Mouse (Mus musculus): ENCODE data around the gene BC052040. TPM values are rescaled to one million over a fixed set of nuclear protein-coding genes. Genes with fewer than 3 reads are reported as not detected.

BC052040 gene
- polyA plus RNA-seq, 1 experiment: 4.5 TPM

DNA sequence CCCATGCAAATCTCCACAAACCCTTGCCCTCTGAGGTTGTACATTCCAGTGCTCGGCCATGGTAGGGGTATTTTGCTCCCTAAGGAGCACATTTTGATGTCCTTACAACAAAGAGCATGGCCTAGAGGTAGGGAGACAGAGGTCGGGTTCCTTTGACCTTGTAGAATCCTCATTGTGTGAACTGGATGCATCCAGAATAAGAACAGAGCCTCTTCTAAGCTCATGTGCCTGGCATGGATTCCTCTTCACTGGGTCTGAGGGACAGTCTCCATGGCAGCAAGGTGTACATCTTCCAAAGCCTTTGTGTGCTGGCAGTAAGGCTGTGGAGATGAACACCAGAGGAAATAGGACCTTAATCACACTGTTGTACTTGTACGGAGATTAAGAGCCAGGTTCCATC is 112.3 kb downstream of the BC052040 start:
- Histone ChIP-seq H3K36me3 (ENCODE audit: control insufficient read depth, insufficient read depth) (no peaks in the 10 kb centered on the region), H3K4me3 (ENCODE audit: insufficient read depth, poor library complexity, severe bottlenecking) (no peak overlapping the region), H3K79me3 (ENCODE audit: low read depth) (no peaks in the 10 kb centered on the region), H3K79me2 (ENCODE audit: control insufficient read depth, insufficient read depth) (no peaks in the 10 kb centered on the region), H3ac (ENCODE audit: control insufficient read depth, insufficient read length, low read depth) (no peak overlapping the region), H3K27me3 (ENCODE audit: control insufficient read depth, insufficient read depth, insufficient read length) (no peaks in the 10 kb centered on the region)
- TF ChIP-seq CEBPB (IDR thresholded peaks at IDR 0.05; ENCODE audit: low read depth) (no peak), MYOD1 (IDR thresholded peaks at IDR 0.05; ENCODE audit: control insufficient read depth, insufficient read length, low read depth) (no peak), MAX (IDR thresholded peaks at IDR 0.05) (no peak), USF1 (IDR thresholded peaks at IDR 0.05; ENCODE audit: low read depth) (no peak), MYOG (IDR thresholded peaks at IDR 0.05; ENCODE audit: control insufficient read depth, extremely low read depth, insufficient read length) (no peak), FOSL1 (IDR thresholded peaks at IDR 0.05; ENCODE audit: insufficient read depth, low read length, poor library complexity, severe bottlenecking) (no peak), CTCF (IDR thresholded peaks at IDR 0.05; ENCODE audit: control insufficient read depth, insufficient read depth, insufficient read length) (no peak)

DNA sequence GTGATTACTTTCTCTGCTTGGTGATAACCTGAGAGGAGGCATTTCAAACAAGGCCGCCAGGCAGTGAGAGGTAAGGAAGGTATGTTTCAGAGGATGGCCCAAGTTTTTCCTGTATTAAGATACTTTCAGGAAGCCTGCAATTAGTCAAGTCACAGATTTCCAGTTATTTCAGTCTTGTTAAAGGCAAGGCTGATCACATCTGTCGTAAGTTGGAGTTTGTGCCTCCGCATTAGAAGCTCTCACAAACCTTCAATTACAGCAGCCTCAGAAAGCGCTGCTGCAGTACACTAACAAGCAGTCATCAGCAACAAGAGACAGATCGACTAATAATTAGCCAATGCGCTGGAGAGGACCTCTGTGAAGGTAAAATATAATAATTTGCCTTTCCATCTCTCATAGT is 112.9 kb downstream of the BC052040 start:
- Histone ChIP-seq H3K79me3 (ENCODE audit: low read depth) (no peaks in the 10 kb centered on the region), H3ac (ENCODE audit: control insufficient read depth, insufficient read length, low read depth) (no peak overlapping the region), H3K79me2 (ENCODE audit: control insufficient read depth, insufficient read depth) (no peaks in the 10 kb centered on the region), H3K36me3 (ENCODE audit: control insufficient read depth, insufficient read depth) (no peaks in the 10 kb centered on the region), H3K27me3 (ENCODE audit: control insufficient read depth, insufficient read depth, insufficient read length) (no peaks in the 10 kb centered on the region), H3K4me3 (ENCODE audit: insufficient read depth, poor library complexity, severe bottlenecking) (no peak overlapping the region)
- TF ChIP-seq MAX (IDR thresholded peaks at IDR 0.05) (no peak), FOSL1 (IDR thresholded peaks at IDR 0.05; ENCODE audit: insufficient read depth, low read length, poor library complexity, severe bottlenecking) (no peak), MYOD1 (IDR thresholded peaks at IDR 0.05; ENCODE audit: control insufficient read depth, insufficient read length, low read depth) (no peak), USF1 (IDR thresholded peaks at IDR 0.05; ENCODE audit: low read depth) (no peak), CEBPB (IDR thresholded peaks at IDR 0.05; ENCODE audit: low read depth) (no peak), MYOG (IDR thresholded peaks at IDR 0.05; ENCODE audit: control insufficient read depth, extremely low read depth, insufficient read length) (no peak)

DNA sequence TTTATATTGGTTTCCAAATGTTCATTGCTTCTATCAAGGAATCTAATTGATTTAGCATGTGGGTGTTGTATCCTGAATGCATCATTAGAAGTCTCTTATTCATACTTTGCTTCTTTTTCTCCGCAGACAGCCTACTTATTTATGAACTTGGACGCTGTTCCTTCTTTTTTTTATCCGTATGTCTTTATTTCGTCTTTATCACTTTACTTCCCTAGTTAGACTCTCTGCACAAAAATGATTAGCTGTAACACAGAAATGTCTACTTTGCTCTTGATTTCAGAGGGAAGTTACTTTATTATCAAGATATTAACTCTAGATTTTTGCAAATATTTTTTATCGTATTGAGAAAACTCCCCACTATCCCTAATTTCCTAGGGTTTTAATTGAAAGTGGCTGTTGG is 117.5 kb downstream of the BC052040 start:
- TF ChIP-seq USF1 (IDR thresholded peaks at IDR 0.05; ENCODE audit: low read depth): no peak
- no peak for TF ChIP-seq MYOG (IDR thresholded peaks at IDR 0.05; ENCODE audit: control insufficient read depth, extremely low read depth, insufficient read length)
- TF ChIP-seq CTCF (IDR thresholded peaks at IDR 0.05; ENCODE audit: control insufficient read depth, insufficient read depth, insufficient read length): no peak
- TF ChIP-seq MYOD1 (IDR thresholded peaks at IDR 0.05; ENCODE audit: control insufficient read depth, insufficient read length, low read depth): no peak
- TF ChIP-seq CEBPB (IDR thresholded peaks at IDR 0.05; ENCODE audit: low read depth): no peak
- TF ChIP-seq MAX (IDR thresholded peaks at IDR 0.05): no peak
- TF ChIP-seq FOSL1 (IDR thresholded peaks at IDR 0.05; ENCODE audit: insufficient read depth, low read length, poor library complexity, severe bottlenecking): no peak

DNA sequence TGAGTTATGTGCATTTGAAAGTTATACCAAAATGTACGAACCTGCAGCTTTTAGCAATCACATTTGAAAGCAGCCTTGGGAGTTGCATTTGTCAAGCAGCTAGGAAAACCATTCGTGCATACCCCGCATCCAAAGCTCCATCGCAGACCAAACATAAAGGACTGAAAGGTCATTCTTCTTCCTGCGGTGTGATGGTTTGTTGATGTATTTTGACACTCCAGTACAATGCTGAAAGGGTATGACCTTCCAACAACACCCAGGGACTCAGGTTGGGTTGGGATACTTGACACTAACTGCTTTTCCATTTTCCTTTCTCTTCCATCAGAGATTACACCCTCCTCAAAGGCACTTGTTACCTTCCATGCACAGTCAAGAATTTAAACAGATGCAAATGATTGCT is 121.1 kb downstream of the BC052040 start:
- H3K27me3 ChIP-seq (ENCODE audit: control insufficient read depth, insufficient read depth, insufficient read length): no peaks in the 10 kb centered on the region
- peaks cover 4% of the 10 kb centered on the region for H3K36me3 ChIP-seq (ENCODE audit: control insufficient read depth, insufficient read depth)
- no peaks in the 10 kb centered on the region for H3K79me3 ChIP-seq (ENCODE audit: low read depth)
- H3K4me3 ChIP-seq (ENCODE audit: insufficient read depth, poor library complexity, severe bottlenecking): no peak overlapping the region
- TF ChIP-seq MYOD1 (IDR thresholded peaks at IDR 0.05; ENCODE audit: control insufficient read depth, insufficient read length, low read depth) (no peak), CTCF (IDR thresholded peaks at IDR 0.05; ENCODE audit: control insufficient read depth, insufficient read depth, insufficient read length) (no peak), MYOG (IDR thresholded peaks at IDR 0.05; ENCODE audit: control insufficient read depth, extremely low read depth, insufficient read length) (no peak), CEBPB (IDR thresholded peaks at IDR 0.05; ENCODE audit: low read depth) (no peak), FOSL1 (IDR thresholded peaks at IDR 0.05; ENCODE audit: insufficient read depth, low read length, poor library complexity, severe bottlenecking) (no peak), USF1 (IDR thresholded peaks at IDR 0.05; ENCODE audit: low read depth) (no peak), MAX (IDR thresholded peaks at IDR 0.05) (no peak)
- no peak overlapping the region for H3ac ChIP-seq (ENCODE audit: control insufficient read depth, insufficient read length, low read depth)
- no peaks in the 10 kb centered on the region for H3K79me2 ChIP-seq (ENCODE audit: control insufficient read depth, insufficient read depth)

More for the DNA sequence above, 117.5 kb downstream of the BC052040 start:
- peaks cover 4% of the 10 kb centered on the region for H3K36me3 ChIP-seq (ENCODE audit: control insufficient read depth, insufficient read depth)
- H3K79me3 ChIP-seq (ENCODE audit: low read depth): no peaks in the 10 kb centered on the region
- H3ac ChIP-seq (ENCODE audit: control insufficient read depth, insufficient read length, low read depth): no peak overlapping the region
- no peaks in the 10 kb centered on the region for H3K27me3 ChIP-seq (ENCODE audit: control insufficient read depth, insufficient read depth, insufficient read length)
- no peaks in the 10 kb centered on the region for H3K79me2 ChIP-seq (ENCODE audit: control insufficient read depth, insufficient read depth)
- H3K4me3 ChIP-seq (ENCODE audit: insufficient read depth, poor library complexity, severe bottlenecking): no peak overlapping the region

DNA sequence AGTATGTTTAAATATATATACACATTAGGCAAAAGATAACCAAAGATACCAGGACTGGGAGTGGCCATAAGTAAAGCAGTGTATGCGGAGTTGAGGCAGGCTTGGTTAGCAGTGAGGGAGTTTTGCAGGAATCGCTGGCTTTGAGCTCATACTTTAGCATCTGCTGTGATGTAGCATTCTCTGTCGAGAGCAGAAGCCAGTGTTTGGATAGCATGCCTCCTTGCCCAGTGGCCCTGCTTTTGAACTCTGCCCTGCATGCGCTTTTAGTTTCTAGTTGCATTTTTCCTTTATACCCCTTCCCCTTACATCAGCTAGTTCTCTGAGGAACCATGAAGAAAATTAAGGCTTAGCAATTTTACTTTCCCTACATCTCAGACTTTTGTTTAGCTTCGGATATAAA is 136.0 kb downstream of the BC052040 start:
- Histone ChIP-seq H3ac (ENCODE audit: control insufficient read depth, insufficient read length, low read depth) (no peak overlapping the region), H3K79me3 (ENCODE audit: low read depth) (no peaks in the 10 kb centered on the region), H3K36me3 (ENCODE audit: control insufficient read depth, insufficient read depth) (peaks cover 11% of the 10 kb centered on the region), H3K79me2 (ENCODE audit: control insufficient read depth, insufficient read depth) (no peaks in the 10 kb centered on the region), H3K27me3 (ENCODE audit: control insufficient read depth, insufficient read depth, insufficient read length) (no peaks in the 10 kb centered on the region), H3K4me3 (ENCODE audit: insufficient read depth, poor library complexity, severe bottlenecking) (no peak overlapping the region)
- TF ChIP-seq MYOG (IDR thresholded peaks at IDR 0.05; ENCODE audit: control insufficient read depth, extremely low read depth, insufficient read length) (no peak), CTCF (IDR thresholded peaks at IDR 0.05; ENCODE audit: control insufficient read depth, insufficient read depth, insufficient read length) (no peak), CEBPB (IDR thresholded peaks at IDR 0.05; ENCODE audit: low read depth) (no peak), MYOD1 (IDR thresholded peaks at IDR 0.05; ENCODE audit: control insufficient read depth, insufficient read length, low read depth) (no peak), USF1 (IDR thresholded peaks at IDR 0.05; ENCODE audit: low read depth) (no peak), MAX (IDR thresholded peaks at IDR 0.05) (no peak), FOSL1 (IDR thresholded peaks at IDR 0.05; ENCODE audit: insufficient read depth, low read length, poor library complexity, severe bottlenecking) (no peak)

DNA sequence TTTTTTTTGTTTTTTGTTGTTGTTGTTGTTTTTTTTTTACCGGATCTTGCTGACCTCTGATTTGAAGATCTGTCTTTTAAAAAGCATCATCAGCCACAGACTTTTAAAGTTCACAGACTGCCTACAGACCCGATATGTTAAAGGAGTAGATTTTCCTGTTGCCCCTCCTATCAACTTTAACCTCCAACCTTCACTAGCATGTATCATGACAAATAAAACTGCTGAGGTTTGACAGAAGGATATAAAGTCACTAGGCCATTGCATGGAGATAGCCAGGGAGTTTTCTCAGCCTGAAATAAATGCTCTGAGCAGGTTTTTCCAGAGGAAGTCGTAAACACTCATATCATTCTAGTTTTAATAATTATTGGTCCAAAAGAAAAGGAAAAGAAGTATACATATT is 136.5 kb downstream of the BC052040 start:
- H3ac ChIP-seq (ENCODE audit: control insufficient read depth, insufficient read length, low read depth): no peak overlapping the region

More for the DNA sequence above, 136.5 kb downstream of the BC052040 start:
- no peak for TF ChIP-seq FOSL1 (IDR thresholded peaks at IDR 0.05; ENCODE audit: insufficient read depth, low read length, poor library complexity, severe bottlenecking)
- TF ChIP-seq CEBPB (IDR thresholded peaks at IDR 0.05; ENCODE audit: low read depth): no peak
- TF ChIP-seq USF1 (IDR thresholded peaks at IDR 0.05; ENCODE audit: low read depth): no peak
- TF ChIP-seq MYOD1 (IDR thresholded peaks at IDR 0.05; ENCODE audit: control insufficient read depth, insufficient read length, low read depth): no peak
- no peak for TF ChIP-seq CTCF (IDR thresholded peaks at IDR 0.05; ENCODE audit: control insufficient read depth, insufficient read depth, insufficient read length)
- no peak for TF ChIP-seq MYOG (IDR thresholded peaks at IDR 0.05; ENCODE audit: control insufficient read depth, extremely low read depth, insufficient read length)
- no peak for TF ChIP-seq MAX (IDR thresholded peaks at IDR 0.05)
- no peaks in the 10 kb centered on the region for H3K79me2 ChIP-seq (ENCODE audit: control insufficient read depth, insufficient read depth)
- no peaks in the 10 kb centered on the region for H3K79me3 ChIP-seq (ENCODE audit: low read depth)
- no peaks in the 10 kb centered on the region for H3K27me3 ChIP-seq (ENCODE audit: control insufficient read depth, insufficient read depth, insufficient read length)
- H3K36me3 ChIP-seq (ENCODE audit: control insufficient read depth, insufficient read depth): peaks cover 9% of the 10 kb centered on the region
- no peak overlapping the region for H3K4me3 ChIP-seq (ENCODE audit: insufficient read depth, poor library complexity, severe bottlenecking)
